Mouse (Mus musculus) adrenal gland, postnatal 14 days (tissue): ENCODE measurements at regions not wholly inside any gene's neighbourhood (a gene's known extent, or its start where the extent isn't known, plus 50 kb on each side); places are given as distances from the start of the nearest gene placed in this dataset.

Source experiments
- DNase-seq: peaks from one replicate; pipeline ENCODE4 v3.0.0; 2021; ENCODE audit warnings: mixed read lengths

GRCm38 (mm10) chrX:42431851-42432635 is 57.4 kb upstream of the Tex13c2 start:
- DNase-seq, result no peak
